In the genomic region with DNA sequence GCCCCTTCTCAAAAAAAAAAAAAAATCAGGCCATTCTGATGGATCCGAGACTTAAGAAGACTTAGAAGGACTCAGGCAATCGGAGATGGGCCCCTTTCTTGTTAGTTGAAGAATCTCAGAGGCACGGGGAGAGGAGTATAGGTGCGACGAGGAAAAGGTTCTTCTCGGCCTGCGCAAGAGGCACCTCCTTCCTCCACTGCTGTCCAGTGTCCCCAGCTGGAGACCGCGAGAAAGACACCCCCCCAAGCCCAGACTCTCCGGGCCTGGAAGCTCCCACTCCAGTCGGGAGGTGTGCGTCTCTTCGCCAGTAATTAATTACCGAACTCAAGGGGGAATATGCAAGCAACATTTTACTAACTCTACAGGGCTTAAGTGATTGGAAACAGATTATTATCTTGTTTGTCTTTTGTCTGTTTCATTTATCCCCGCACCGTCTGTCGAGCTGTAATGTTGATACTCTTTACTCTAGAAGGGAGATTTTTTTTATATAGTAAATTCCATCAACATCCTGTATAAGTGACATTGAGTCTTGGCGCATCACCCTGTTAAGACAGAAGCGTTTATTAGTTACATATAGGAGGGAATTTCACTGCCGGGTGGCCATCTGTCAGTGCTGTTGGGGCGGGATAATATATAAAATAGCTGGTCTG, we compare ENCODE assay signal across 21 mouse cellular contexts. TPM values are rescaled to one million over a fixed set of nuclear protein-coding genes. Genes with fewer than 3 reads are reported as not detected.
DNase-seq lines count a peak whose midpoint lies in the region; ATAC-seq and TF ChIP-seq lines count a peak whose summit lies in the region.
"Had no signal": no experiment of that assay in that cellular context is flagged by ENCODE, and none has a peak within 500 bp of the region (broad histone marks: within the 10 kb centered on the region; RNA-seq: fewer than 3 reads in every experiment).

No protein-coding gene starts in this region.

- 5% methylated on average over 21 of the region's 21 CpGs for WGBS in forebrain, embryonic 11.5 days
- 2% methylated on average over 21 of the region's 21 CpGs for WGBS in hindbrain, embryonic 13.5 days
- 2% methylated on average over 21 of the region's 21 CpGs for WGBS in midbrain, embryonic 13.5 days

- no peaks in the 10 kb centered on the region for H3K36me3 ChIP-seq in ES-E14 (ENCODE audit: control insufficient read depth, insufficient read depth, low read length, poor library complexity, severe bottlenecking)
- no peaks in the 10 kb centered on the region for H3K36me3 ChIP-seq in forebrain, embryonic 11.5 days (ENCODE audit: control insufficient read depth, insufficient read depth, low read length)
- no peaks in the 10 kb centered on the region for H3K36me3 ChIP-seq in hindbrain, embryonic 13.5 days
- no peaks in the 10 kb centered on the region for H3K36me3 ChIP-seq in midbrain, embryonic 13.5 days
- H3K36me3 ChIP-seq: G1E; heart, embryonic 15.5 days; lung, embryonic 15.5 days had no signal

- H3K4me1 ChIP-seq in ES-E14 (ENCODE audit: control insufficient read depth in 2 of 2, insufficient read depth in 2 of 2, low read length in 2 of 2, poor library complexity in 1 of 2): peaks cover 0 to 13% of the 10 kb centered on the region in 2 experiments; a peak in 1 of 4 replicates
- H3K4me1 ChIP-seq in forebrain, embryonic 11.5 days (replicated peaks; ENCODE audit: control insufficient read depth, insufficient read depth, low read length): peaks cover 9% of the 10 kb centered on the region; the same call in 1 of the 2 replicates
- H3K4me1 ChIP-seq in hindbrain, embryonic 13.5 days (replicated peaks): peaks cover 21% of the 10 kb centered on the region
- H3K4me1 ChIP-seq in midbrain, embryonic 13.5 days (replicated peaks): peaks cover 35% of the 10 kb centered on the region

- H3K4me2 ChIP-seq in forebrain, embryonic 11.5 days (ENCODE audit: low read depth, low read length, severe bottlenecking): peak overlapping the region; percentile 39
- peak overlapping the region; percentile 74 for H3K4me2 ChIP-seq in hindbrain, embryonic 13.5 days
- peak overlapping the region; percentile 72 for H3K4me2 ChIP-seq in midbrain, embryonic 13.5 days (replicated peaks)
- H3K4me2 ChIP-seq: heart, embryonic 15.5 days; lung, embryonic 15.5 days had no signal

- no peak for DNase-seq in ES-E14 (ENCODE audit: low read depth, low spot score)
- DNase-seq in forebrain, embryonic 11.5 days (ENCODE audit: low spot score): peak; percentile 61
- no peak for DNase-seq in kidney, adult 9 months
- no peak for DNase-seq in layer of hippocampus, adult 18-20 months (ENCODE audit: low spot score in 2 of 2)
- no peak for DNase-seq in testis, postnatal 14 days (ENCODE audit: low spot score)
- DNase-seq in thymus, postnatal 10 days (ENCODE audit: low spot score in 2 of 2): no peak
- DNase-seq: B cell, adult 2 months; kidney, postnatal 25 days; right cerebral cortex, adult 18-20 months had no signal

- no peaks in the 10 kb centered on the region for H3K9me3 ChIP-seq in ES-E14 (ENCODE audit: control insufficient read depth, insufficient read depth, low read depth, low read length)
- no peaks in the 10 kb centered on the region for H3K9me3 ChIP-seq in forebrain, embryonic 11.5 days (ENCODE audit: control insufficient read depth, low read length)
- no peaks in the 10 kb centered on the region for H3K9me3 ChIP-seq in hindbrain, embryonic 13.5 days
- no peaks in the 10 kb centered on the region for H3K9me3 ChIP-seq in midbrain, embryonic 13.5 days
- H3K9me3 ChIP-seq: G1E; heart, embryonic 15.5 days; lung, embryonic 15.5 days; megakaryocyte, embryonic 14.5 days had no signal

- no peak for ATAC-seq in forebrain, embryonic 11.5 days (replicated peaks; ENCODE audit: low FRiP score)
- no peak for ATAC-seq in hindbrain, embryonic 13.5 days (ENCODE audit: low FRiP score)
- no peak for ATAC-seq in midbrain, embryonic 13.5 days
- ATAC-seq: intestine, embryonic 16.5 days had no signal

- no peak overlapping the region for H3K4me3 ChIP-seq in ES-E14 (ENCODE audit: insufficient read depth in 1 of 2, low read depth in 1 of 2, low read length in 2 of 2, poor library complexity in 1 of 2, severe bottlenecking in 1 of 2)
- H3K4me3 ChIP-seq in forebrain, embryonic 11.5 days (ENCODE audit: low read depth, low read length): peak overlapping the region; percentile 24; the same call in 1 of the 2 replicates
- H3K4me3 ChIP-seq in hindbrain, embryonic 13.5 days: peak overlapping the region; percentile 67
- peak overlapping the region; percentile 62 for H3K4me3 ChIP-seq in midbrain, embryonic 13.5 days (replicated peaks)
- H3K4me3 ChIP-seq: heart, embryonic 15.5 days; lung, embryonic 15.5 days; megakaryocyte, embryonic 14.5 days had no signal

- no peak overlapping the region for H3K9ac ChIP-seq in ES-E14 (ENCODE audit: insufficient read depth, low read depth, low read length, poor library complexity, severe bottlenecking)
- H3K9ac ChIP-seq in forebrain, embryonic 11.5 days (ENCODE audit: low read length): peak overlapping the region; percentile 35; the same call in 1 of the 2 replicates
- peak overlapping the region; percentile 96 for H3K9ac ChIP-seq in hindbrain, embryonic 13.5 days
- H3K9ac ChIP-seq in midbrain, embryonic 13.5 days (replicated peaks): peak overlapping the region; percentile 82
- H3K9ac ChIP-seq: heart, embryonic 15.5 days; lung, embryonic 15.5 days had no signal

- H3K27ac ChIP-seq in ES-E14 (ENCODE audit: insufficient read depth, low read depth, low read length, poor library complexity, severe bottlenecking): no peak overlapping the region
- peak overlapping the region; percentile 68; the same call in 1 of the 2 replicates for H3K27ac ChIP-seq in forebrain, embryonic 11.5 days (ENCODE audit: low read depth, low read length)
- H3K27ac ChIP-seq in hindbrain, embryonic 13.5 days: peak overlapping the region; percentile 98
- peak overlapping the region; percentile 92 for H3K27ac ChIP-seq in midbrain, embryonic 13.5 days
- H3K27ac ChIP-seq: heart, embryonic 15.5 days; lung, embryonic 15.5 days had no signal

- H3K27me3 ChIP-seq in forebrain, embryonic 11.5 days (ENCODE audit: control insufficient read depth, insufficient read depth, low read length): peaks cover 81% of the 10 kb centered on the region
- H3K27me3 ChIP-seq in hindbrain, embryonic 13.5 days: peaks cover 88% of the 10 kb centered on the region
- peaks cover 89% of the 10 kb centered on the region for H3K27me3 ChIP-seq in midbrain, embryonic 13.5 days

- in situ Hi-C loops in ES-E14 (cut with MboI; ENCODE audit: low sequenced_read_pairs in 2 of 2, unreplicated experiment in 2 of 2): no loop called here

TF ChIP-seq in ES-E14, 5 proteins besides CTCF, POLR2A, EP300 and RAD21:
- 0 out of 2 replicates have a peak, but pooled peaks have one; percentile 13 for TF ChIP-seq ZNF384 (IDR thresholded peaks at IDR 0.05; ENCODE audit: low read depth, low read length)
- no peak for TF ChIP-seq ZC3H11A (IDR thresholded peaks at IDR 0.05; ENCODE audit: borderline replicate concordance, low read depth, low read length)
- no peak for TF ChIP-seq HCFC1 (IDR thresholded peaks at IDR 0.05; ENCODE audit: borderline replicate concordance, insufficient read depth, low read length)

RNA-seq across cellular contexts. Expression of gene Lhx5, which starts 3.2 kb away (rescaled TPM):
- total RNA-seq in ES-E14 (2012; rRNA removed): 0.13 and 0.16 TPM in 2 replicates
- 22.7 and 25.2 TPM in 2 replicates for polyA plus RNA-seq in forebrain, embryonic 11.5 days (2014; fragmentation: Nextera tagmentation; extraction: Ambion mirVana)
- 48.9 and 50.7 TPM in 2 replicates for polyA plus RNA-seq in hindbrain, embryonic 13.5 days (2015; fragmentation: Nextera tagmentation; extraction: Ambion mirVana)
- polyA plus RNA-seq in midbrain, embryonic 13.5 days (2015; fragmentation: Nextera tagmentation; extraction: Ambion mirVana): 44.6 and 55.0 TPM in 2 replicates
- total RNA-seq in layer of hippocampus, adult 18-20 months (2021): not detected
- total RNA-seq: adrenal gland, postnatal 4 days; common myeloid progenitor, adult 5-6 weeks; liver, adult 2 months; neutrophil, adult 5-6 weeks had no signal
- polyA plus RNA-seq: G1E; gonadal fat pad, adult 2 months; heart, embryonic 15.5 days; intestine, embryonic 16.5 days; liver, adult 2 months had no signal

RNA-seq across cellular contexts. Expression of gene Sdsl, which starts 44.3 kb away (rescaled TPM):
- total RNA-seq in ES-E14 (2012; rRNA removed): 0.67 TPM in 1 of 2 replicates, not detected in the other
- 4.5 and 6.0 TPM in 2 replicates for polyA plus RNA-seq in forebrain, embryonic 11.5 days (2014; fragmentation: Nextera tagmentation; extraction: Ambion mirVana)
- 6.4 and 6.7 TPM in 2 replicates for polyA plus RNA-seq in hindbrain, embryonic 13.5 days (2015; fragmentation: Nextera tagmentation; extraction: Ambion mirVana)
- polyA plus RNA-seq in midbrain, embryonic 13.5 days (2015; fragmentation: Nextera tagmentation; extraction: Ambion mirVana): 6.8 and 9.5 TPM in 2 replicates
- total RNA-seq in layer of hippocampus, adult 18-20 months (2021): 1 to 10 TPM; 7.5 to 8.0 TPM
- total RNA-seq: neutrophil, adult 5-6 weeks had no signal

RNA-seq across cellular contexts. Expression of gene Sds, which starts 48.0 kb away (rescaled TPM):
- 0.22 TPM in 1 of 2 replicates, not detected in the other for total RNA-seq in ES-E14 (2012; rRNA removed)
- polyA plus RNA-seq in forebrain, embryonic 11.5 days (2014; fragmentation: Nextera tagmentation; extraction: Ambion mirVana): not detected in 2 replicates
- polyA plus RNA-seq in hindbrain, embryonic 13.5 days (2015; fragmentation: Nextera tagmentation; extraction: Ambion mirVana): not detected in 2 replicates
- 0.32 TPM in 1 of 2 replicates, not detected in the other for polyA plus RNA-seq in midbrain, embryonic 13.5 days (2015; fragmentation: Nextera tagmentation; extraction: Ambion mirVana)
- total RNA-seq in layer of hippocampus, adult 18-20 months (2021): under 1 TPM; 0.33 to 0.69 TPM
- total RNA-seq: common myeloid progenitor, adult 5-6 weeks; G1E; neutrophil, adult 5-6 weeks had no signal
- polyA plus RNA-seq: G1E; gonadal fat pad, adult 2 months; heart, embryonic 15.5 days; lung, embryonic 15.5 days had no signal

Comparison
In these comparisons a context has a peak if more than half of its experiments do, and no peak if none do; other contexts are left out.
1. H3K4me3 ChIP-seq: peak in forebrain, embryonic 11.5 days (single experiment), hindbrain, embryonic 13.5 days (single experiment) and midbrain, embryonic 13.5 days (single experiment); none in ES-E14 (0 of 2).
2. Peak in every context shown above with its lines, with median percentiles within 50 percentile points of each other: H3K4me2 ChIP-seq.